Mouse (Mus musculus): Measurements from ENCODE around the gene Prkacb.

DNA sequence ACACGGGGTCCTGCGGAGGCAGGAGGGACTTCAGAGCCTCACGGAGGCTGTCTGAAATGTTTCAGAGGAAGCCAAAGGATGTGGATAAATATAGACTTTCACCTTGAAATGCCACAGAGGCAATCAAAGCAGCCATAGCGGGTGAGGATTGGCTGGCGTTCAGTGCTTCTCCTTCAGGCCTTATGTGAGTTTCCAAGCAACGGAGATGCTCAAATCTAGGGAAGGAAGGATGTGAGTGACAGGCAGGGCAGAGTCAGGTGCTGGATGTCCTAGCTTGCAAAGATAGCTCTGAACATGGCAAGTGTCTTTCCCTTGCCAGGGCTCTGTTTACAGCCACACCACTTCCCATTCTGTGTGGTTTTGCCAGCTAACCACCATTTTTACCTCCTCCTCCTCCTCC, 101.2 kb downstream of the Prkacb start:
- TF ChIP-seq POLR2AphosphoS5 (IDR thresholded peaks at IDR 0.05; ENCODE audit: insufficient replicate concordance, low read depth, low read length) = no peak
- no peak for TF ChIP-seq CTCF (IDR thresholded peaks at IDR 0.05; ENCODE audit: low read depth, low read length)
- TF ChIP-seq GATA1 (IDR thresholded peaks at IDR 0.05; ENCODE audit: borderline replicate concordance, low read length) = no peak
- TF ChIP-seq GATA2 (IDR thresholded peaks at IDR 0.05; ENCODE audit: borderline replicate concordance, low read depth, low read length) = no peak

Measured in G1E (cell line).